Mouse (Mus musculus): ENCODE results near the gene Rnf180. TPM values are rescaled to one million over a fixed set of nuclear protein-coding genes. Genes with fewer than 3 reads are reported as not detected.

The Rnf180 gene
- total and polyA plus RNA-seq, 2 experiments from 2014 or later = 31.6 to 37.7 TPM

DNA sequence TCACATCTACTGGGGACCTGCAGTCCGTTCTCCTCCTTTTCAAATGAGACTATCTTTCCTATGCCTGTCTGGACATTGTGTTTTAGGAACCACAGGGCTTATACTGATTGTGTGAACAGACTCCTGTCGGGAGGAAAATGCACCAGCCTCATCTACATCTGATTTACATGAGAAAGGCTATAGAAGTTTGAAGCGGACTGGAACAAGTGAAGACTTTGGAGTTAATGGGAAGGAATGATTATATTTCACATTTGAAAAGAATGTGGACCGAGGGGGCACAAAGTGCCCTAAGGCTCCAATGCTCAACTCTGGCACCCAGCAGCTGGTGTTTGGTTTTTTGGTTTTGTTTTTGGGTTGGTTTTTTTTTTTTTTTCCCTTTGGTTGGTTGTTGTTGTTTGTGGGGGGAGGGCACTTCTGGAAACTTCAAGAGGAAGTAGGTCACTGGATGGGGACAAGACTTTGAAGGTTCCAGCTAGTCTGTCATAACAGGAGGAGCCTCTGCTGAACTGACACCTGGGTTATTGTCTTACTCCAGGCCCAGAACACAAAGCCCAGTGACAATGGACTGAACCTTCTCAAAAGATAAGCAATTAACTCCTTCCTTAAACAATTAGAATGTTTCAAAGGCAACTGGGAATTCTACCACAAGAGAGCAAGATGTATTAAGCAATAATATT is 37.7 kb downstream of the Rnf180 start:
- ATAC-seq = no peak
- H3K9ac ChIP-seq (replicated peaks; ENCODE audit: low read length) = no peak overlapping the region
- H3K27me3 ChIP-seq (ENCODE audit: insufficient read depth, low read length) = no peaks in the 10 kb centered on the region

DNA sequence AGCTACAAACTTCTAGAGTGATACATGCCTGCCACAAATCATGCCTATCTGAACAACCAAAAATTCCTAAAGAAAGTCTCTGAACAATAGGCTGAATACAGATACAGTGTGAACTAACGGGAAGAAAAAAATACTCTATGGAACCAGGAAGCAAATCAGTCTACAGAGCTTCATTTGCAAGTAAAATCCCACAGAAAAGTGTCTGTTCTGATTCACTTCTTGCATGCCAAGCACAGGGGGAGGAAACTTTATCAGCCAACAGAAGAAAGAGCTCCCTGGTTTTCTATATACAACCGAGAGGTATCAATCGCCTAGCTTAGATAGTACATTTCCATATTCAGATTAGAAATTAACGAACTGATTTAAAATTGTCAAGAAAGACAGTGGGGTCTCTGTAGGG is 43.8 kb downstream of the Rnf180 start:
- Histone ChIP-seq H3K36me3 (ENCODE audit: insufficient read depth, low read length) (no peaks in the 10 kb centered on the region), H3K9ac (replicated peaks; ENCODE audit: low read length) (peak overlapping the region; percentile 37; the same call in 1 of the 2 replicates), H3K9me3 (ENCODE audit: low read length) (no peaks in the 10 kb centered on the region), H3K27me3 (ENCODE audit: insufficient read depth, low read length) (no peaks in the 10 kb centered on the region), H3K4me1 (ENCODE audit: insufficient read depth, low read length) (no peaks in the 10 kb centered on the region), H3K4me2 (ENCODE audit: low read depth, low read length) (peak overlapping the region; percentile 47), H3K4me3 (ENCODE audit: low read length) (no peak overlapping the region), H3K27ac (peak overlapping the region; percentile 80)
- ATAC-seq (0 out of 2 replicates have a peak, but pooled peaks have one; percentile 61), DNase-seq (ENCODE audit: low spot score) (peak; percentile 30)
- no peak for TF ChIP-seq CTCF (IDR thresholded peaks at IDR 0.05; ENCODE audit: low read depth)
- 26% methylated on average over 4 of the region's 4 CpGs for WGBS

More for the DNA sequence above, 37.7 kb downstream of the Rnf180 start:
- no peak for DNase-seq (ENCODE audit: low spot score)
- Histone ChIP-seq H3K27ac (no peak overlapping the region), H3K9me3 (ENCODE audit: low read length) (no peaks in the 10 kb centered on the region), H3K4me1 (ENCODE audit: insufficient read depth, low read length) (no peaks in the 10 kb centered on the region), H3K4me2 (ENCODE audit: low read depth, low read length) (no peak overlapping the region), H3K4me3 (ENCODE audit: low read length) (no peak overlapping the region), H3K36me3 (ENCODE audit: insufficient read depth, low read length) (no peaks in the 10 kb centered on the region)
- TF ChIP-seq CTCF (IDR thresholded peaks at IDR 0.05; ENCODE audit: low read depth) = no peak
- 29% methylated on average over 4 of the region's 4 CpGs for WGBS

DNA sequence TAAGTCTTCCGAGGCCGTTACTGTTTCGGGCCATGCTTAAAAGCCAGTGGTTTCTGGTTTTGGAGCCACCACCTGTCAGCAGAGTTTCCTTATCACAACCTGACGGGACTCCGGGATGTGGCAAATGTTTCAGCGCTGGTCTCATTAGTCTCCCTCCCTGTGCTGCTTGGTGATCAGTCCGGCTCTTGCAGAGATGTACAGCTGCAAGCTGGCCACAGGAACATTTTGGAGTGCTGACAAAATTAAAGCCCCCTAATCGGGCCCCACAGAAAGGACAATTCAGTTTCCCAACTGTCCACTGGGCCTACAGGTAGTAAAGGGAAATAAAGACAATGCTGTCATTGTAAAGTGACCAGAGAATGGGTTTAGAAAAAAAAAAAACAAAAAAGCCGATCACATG is 44.4 kb downstream of the Rnf180 start:
- DNase-seq (ENCODE audit: low spot score) = peak; percentile 53
- Histone ChIP-seq H3K4me2 (ENCODE audit: low read depth, low read length) (peak overlapping the region; percentile 47), H3K4me1 (ENCODE audit: insufficient read depth, low read length) (no peaks in the 10 kb centered on the region), H3K36me3 (ENCODE audit: insufficient read depth, low read length) (no peaks in the 10 kb centered on the region), H3K27me3 (ENCODE audit: insufficient read depth, low read length) (no peaks in the 10 kb centered on the region), H3K4me3 (ENCODE audit: low read length) (no peak overlapping the region), H3K9ac (replicated peaks; ENCODE audit: low read length) (peak overlapping the region; percentile 37; the same call in 1 of the 2 replicates), H3K27ac (peak overlapping the region; percentile 80), H3K9me3 (ENCODE audit: low read length) (no peaks in the 10 kb centered on the region)
- WGBS = 35% methylated on average over 9 of the region's 9 CpGs
- TF ChIP-seq CTCF (IDR thresholded peaks at IDR 0.05; ENCODE audit: low read depth) = no peak
- ATAC-seq = peak; percentile 60

DNA sequence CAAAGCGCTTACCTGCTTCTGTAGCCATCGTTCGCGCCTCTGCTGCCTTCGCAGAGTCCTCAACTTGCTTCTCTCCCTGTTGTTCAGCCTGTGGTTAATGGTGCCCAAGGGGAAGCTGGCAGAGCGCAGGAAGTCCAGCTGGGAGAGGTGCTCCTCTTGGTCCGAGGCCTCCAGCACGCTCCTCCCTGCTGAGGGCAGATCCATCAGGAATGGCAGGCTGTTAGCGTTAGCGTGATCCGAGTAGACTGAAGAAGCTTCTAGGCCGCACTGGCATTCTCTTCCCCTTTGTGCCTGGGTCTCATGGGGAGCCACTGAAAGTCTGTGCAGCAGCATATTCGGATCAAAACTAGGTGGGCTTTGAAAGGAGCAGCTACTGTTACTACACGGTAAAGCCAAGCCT is 45.0 kb downstream of the Rnf180 start:
- WGBS = 49% methylated on average over 14 of the region's 14 CpGs
- H3K27me3 ChIP-seq (ENCODE audit: insufficient read depth, low read length) = no peaks in the 10 kb centered on the region
- DNase-seq (ENCODE audit: low spot score) = no peak
- H3K4me2 ChIP-seq (ENCODE audit: low read depth, low read length) = peak overlapping the region; percentile 47
- peak overlapping the region; percentile 80 for H3K27ac ChIP-seq
- peak overlapping the region; percentile 37; the same call in 1 of the 2 replicates for H3K9ac ChIP-seq (replicated peaks; ENCODE audit: low read length)
- no peaks in the 10 kb centered on the region for H3K9me3 ChIP-seq (ENCODE audit: low read length)
- H3K36me3 ChIP-seq (ENCODE audit: insufficient read depth, low read length) = no peaks in the 10 kb centered on the region; the same call in 1 of the 2 replicates
- H3K4me1 ChIP-seq (ENCODE audit: insufficient read depth, low read length) = no peaks in the 10 kb centered on the region
- no peak for TF ChIP-seq CTCF (IDR thresholded peaks at IDR 0.05; ENCODE audit: low read depth)
- H3K4me3 ChIP-seq (ENCODE audit: low read length) = 0 out of 2 replicates have a peak overlapping the region, but pooled peaks have one; percentile 3
- ATAC-seq = peak; percentile 22; the same call in 1 of the 2 replicates

DNA sequence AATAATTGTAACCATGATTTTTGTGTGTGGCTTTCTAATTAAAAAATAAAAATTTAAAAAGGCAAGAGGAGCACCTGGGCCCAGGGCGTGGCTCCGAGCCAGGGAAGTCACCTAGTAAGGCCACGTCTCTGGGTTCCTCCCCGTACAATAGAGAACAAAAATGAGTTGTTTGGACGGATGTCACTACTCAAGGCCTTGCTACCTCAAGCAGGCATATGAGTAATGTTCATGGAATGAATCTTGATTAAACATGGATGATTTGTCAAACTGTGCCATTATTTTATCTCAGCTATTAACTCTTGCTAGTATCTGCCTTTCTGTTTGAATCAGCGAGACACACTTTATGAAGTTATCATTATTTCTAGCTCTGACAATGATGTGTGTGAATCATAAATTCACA is 46.9 kb downstream of the Rnf180 start:
- Histone ChIP-seq H3K4me2 (ENCODE audit: low read depth, low read length) (peak overlapping the region; percentile 47), H3K4me1 (ENCODE audit: insufficient read depth, low read length) (no peaks in the 10 kb centered on the region), H3K4me3 (ENCODE audit: low read length) (peak overlapping the region; percentile 6), H3K9me3 (ENCODE audit: low read length) (no peaks in the 10 kb centered on the region), H3K36me3 (ENCODE audit: insufficient read depth, low read length) (no peaks in the 10 kb centered on the region; the same call in 1 of the 2 replicates), H3K27me3 (ENCODE audit: insufficient read depth, low read length) (no peaks in the 10 kb centered on the region), H3K27ac (no peak overlapping the region), H3K9ac (replicated peaks; ENCODE audit: low read length) (no peak overlapping the region)
- TF ChIP-seq CTCF (IDR thresholded peaks at IDR 0.05; ENCODE audit: low read depth) = no peak
- WGBS = 76% methylated on average over 6 of the region's 6 CpGs
- DNase-seq (ENCODE audit: low spot score) = no peak
- ATAC-seq = no peak

DNA sequence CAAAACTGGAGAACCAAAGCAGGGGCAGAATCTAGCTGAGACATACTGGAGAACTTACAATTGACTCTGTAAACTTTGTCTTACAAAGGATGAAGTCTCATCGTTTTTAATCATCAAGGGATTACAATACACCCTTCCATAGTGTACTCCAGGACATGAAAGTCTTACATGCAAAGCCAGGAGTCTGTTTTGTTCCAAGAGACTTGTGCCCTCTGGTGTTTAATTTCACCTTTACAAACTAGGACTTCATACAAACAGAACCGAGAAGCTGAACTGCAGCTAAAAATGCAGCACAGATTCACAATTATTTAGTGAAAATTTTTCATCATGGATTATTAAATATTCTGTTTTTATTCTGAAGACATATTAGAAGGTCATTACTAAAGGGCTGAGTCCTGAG is 53.8 kb downstream of the Rnf180 start:
- H3K9me3 ChIP-seq (ENCODE audit: low read length) = no peaks in the 10 kb centered on the region
- H3K36me3 ChIP-seq (ENCODE audit: insufficient read depth, low read length) = no peaks in the 10 kb centered on the region; the same call in 1 of the 2 replicates
- H3K4me2 ChIP-seq (ENCODE audit: low read depth, low read length) = no peak overlapping the region
- DNase-seq (ENCODE audit: low spot score) (peak; percentile 42), ATAC-seq (no peak)
- no peaks in the 10 kb centered on the region for H3K4me1 ChIP-seq (ENCODE audit: insufficient read depth, low read length)
- no peaks in the 10 kb centered on the region for H3K27me3 ChIP-seq (ENCODE audit: insufficient read depth, low read length)
- WGBS = 64% methylated on average over 2 of the region's 2 CpGs
- H3K27ac ChIP-seq = no peak overlapping the region
- TF ChIP-seq CTCF (IDR thresholded peaks at IDR 0.05; ENCODE audit: low read depth) = peak; percentile 34
- H3K9ac ChIP-seq (replicated peaks; ENCODE audit: low read length) = no peak overlapping the region
- no peak overlapping the region for H3K4me3 ChIP-seq (ENCODE audit: low read length)

DNA sequence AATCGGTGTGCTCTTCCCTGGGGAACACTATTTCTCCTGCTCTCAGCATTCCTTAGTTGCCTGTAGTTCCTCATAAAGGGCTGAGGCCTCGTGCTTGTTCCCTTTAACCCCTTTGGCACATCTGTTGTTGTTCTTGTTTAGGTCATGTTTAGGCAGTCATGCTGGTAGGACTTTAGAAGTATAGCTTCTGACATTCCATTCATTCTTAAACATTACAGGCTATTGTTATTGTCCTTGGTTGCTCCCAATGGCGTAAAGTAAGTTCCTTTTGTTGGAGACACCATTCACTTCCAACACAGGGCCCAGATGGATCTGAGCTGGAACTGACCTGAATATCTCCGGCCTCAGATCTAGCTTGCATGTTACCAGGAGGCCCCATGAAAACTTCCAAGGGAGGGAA is 67.5 kb downstream of the Rnf180 start:
- no peaks in the 10 kb centered on the region for H3K36me3 ChIP-seq (ENCODE audit: insufficient read depth, low read length)
- TF ChIP-seq CTCF (IDR thresholded peaks at IDR 0.05; ENCODE audit: low read depth) = no peak
- ATAC-seq (no peak), DNase-seq (ENCODE audit: low spot score) (no peak)
- no peak overlapping the region for H3K4me2 ChIP-seq (ENCODE audit: low read depth, low read length)
- no peaks in the 10 kb centered on the region for H3K4me1 ChIP-seq (ENCODE audit: insufficient read depth, low read length)
- H3K9ac ChIP-seq (replicated peaks; ENCODE audit: low read length) = no peak overlapping the region
- no peaks in the 10 kb centered on the region for H3K9me3 ChIP-seq (ENCODE audit: low read length)
- H3K27ac ChIP-seq = no peak overlapping the region
- 48% methylated on average over 4 of the region's 4 CpGs for WGBS
- H3K4me3 ChIP-seq (ENCODE audit: low read length) = no peak overlapping the region
- H3K27me3 ChIP-seq (ENCODE audit: insufficient read depth, low read length) = no peaks in the 10 kb centered on the region
